Mouse (Mus musculus) c-Kit-positive CD71-positive TER-119-positive erythroid progenitor cells, embryonic 14.5 days (primary cell): ENCODE measurements around the gene Psmb2.

Experiments used
- DNase-seq: peaks from one replicate; pipeline ENCODE4 v3.0.0-alpha.2; 2013; ENCODE audit warnings: low spot score

Psmb2 gene

GRCm38 (mm10) chr4:126732531-126733380 is 55.3 kb downstream of the Psmb2 start:
- DNase-seq: no peak

- DNase-seq: no peak
Observed at GRCm38 (mm10) chr4:126734001-126734603, 56.7 kb downstream of the Psmb2 start.

- DNase-seq: no peak
Observed at GRCm38 (mm10) chr4:126734700-126735381, 57.4 kb downstream of the Psmb2 start.

GRCm38 (mm10) chr4:126735382-126736000 is 58.1 kb downstream of the Psmb2 start:
- no peak for DNase-seq

GRCm38 (mm10) chr4:126736001-126736414 is 58.6 kb downstream of the Psmb2 start, which contains the start of gene Tfap2e:
Gene Tfap2e, minus strand, starts transcription at chr4:126736240.
- no peak for DNase-seq

- DNase-seq: no peak
Observed at GRCm38 (mm10) chr4:126739966-126740676, 62.7 kb downstream of the Psmb2 start.

GRCm38 (mm10) chr4:126741448-126741847 is 64.0 kb downstream of the Psmb2 start:
- DNase-seq: peak; percentile 73

GRCm38 (mm10) chr4:126742976-126743375 is 65.5 kb downstream of the Psmb2 start:
- DNase-seq: no peak

- DNase-seq: no peak
Observed at GRCm38 (mm10) chr4:126743713-126744112, 66.3 kb downstream of the Psmb2 start.

- no peak for DNase-seq
Observed at GRCm38 (mm10) chr4:126744831-126745230, 67.4 kb downstream of the Psmb2 start.

GRCm38 (mm10) chr4:126745506-126746193 is 68.2 kb downstream of the Psmb2 start:
- peak; percentile 51 for DNase-seq

- DNase-seq: no peak
Observed at GRCm38 (mm10) chr4:126746194-126746840, 68.9 kb downstream of the Psmb2 start.

- no peak for DNase-seq
Observed at GRCm38 (mm10) chr4:126748381-126748780, 71.0 kb downstream of the Psmb2 start.

GRCm38 (mm10) chr4:126749553-126749952 is 72.1 kb downstream of the Psmb2 start:
- no peak for DNase-seq

GRCm38 (mm10) chr4:126750046-126750683 is 72.7 kb downstream of the Psmb2 start:
- no peak for DNase-seq

- DNase-seq: no peak
Observed at GRCm38 (mm10) chr4:126750863-126751555, 73.6 kb downstream of the Psmb2 start.

- no peak for DNase-seq
Observed at GRCm38 (mm10) chr4:126751556-126752023, 74.2 kb downstream of the Psmb2 start.

GRCm38 (mm10) chr4:126752024-126752607 is 74.7 kb downstream of the Psmb2 start:
- no peak for DNase-seq

- peak; percentile 26 for DNase-seq
Observed at GRCm38 (mm10) chr4:126752608-126753141, 75.2 kb downstream of the Psmb2 start.
